Mouse (Mus musculus) limb, embryonic 13.5 days (tissue): ENCODE measurements at regions not wholly inside any gene's neighbourhood (a gene's known extent, or its start where the extent isn't known, plus 50 kb on each side); places are given as distances from the start of the nearest gene placed in this dataset.
A peak's percentile ranks its signal among the peaks of the same experiment; 100 is the strongest.

Experiments used
- ATAC-seq: fragments of 200-750 bp; cut with Nextera tagmentation; 2 replicates; pipeline ENCODE4 v1.8.0; 2017; ENCODE audit warnings: low read depth, moderate number of reproducible peaks, moderate TSS enrichment; ENCODE audit not compliant: low FRiP score
- H3K27ac ChIP-seq: fragments of 300-500 bp; sonication (generic); 2 replicates; pipeline ENCODE4 v1.5.1; 2015; ENCODE audit warnings: inconsistent platforms, mild to moderate bottlenecking, moderate library complexity
- H3K27me3 ChIP-seq: fragments of 300-500 bp; sonication (generic); 2 replicates; pipeline ENCODE4 v1.6.1; 2015; ENCODE audit warnings: mild to moderate bottlenecking, inconsistent platforms
- H3K36me3 ChIP-seq: fragments of 300-500 bp; sonication (generic); 2 replicates; pipeline ENCODE4 v1.6.1; 2015; ENCODE audit warnings: inconsistent platforms, mild to moderate bottlenecking, moderate library complexity
- H3K4me1 ChIP-seq: fragments of 300-500 bp; sonication (generic); 2 replicates; pipeline ENCODE4 v1.6.1; 2015; ENCODE audit warnings: inconsistent platforms
- H3K4me2 ChIP-seq: fragments of 300-500 bp; sonication (generic); replicated peaks from 2 replicates; pipeline ENCODE4 v1.6.1; 2015; ENCODE audit warnings: inconsistent platforms, mild to moderate bottlenecking, moderate library complexity
- H3K4me3 ChIP-seq: fragments of 300-500 bp; sonication (generic); 2 replicates; pipeline ENCODE4 v1.5.1; 2015; ENCODE audit warnings: moderate library complexity, mild to moderate bottlenecking, inconsistent platforms
- H3K9ac ChIP-seq: fragments of 300-500 bp; sonication (generic); 2 replicates; pipeline ENCODE4 v1.6.1; 2015; ENCODE audit warnings: mild to moderate bottlenecking, inconsistent platforms
- H3K9me3 ChIP-seq: fragments of 300-500 bp; sonication (generic); 2 replicates; pipeline ENCODE4 v1.6.1; 2016; ENCODE audit warnings: inconsistent platforms
- WGBS: fragments of 180-500 bp; shearing (Covaris S2); methylation state at CpG from one replicate; pipeline ENCODE4 v1.1.7; 2015; 5-methylcytosine and 5-hydroxymethylcytosine counted together

- WGBS, result 64% methylated on average over 3 of the region's 3 CpGs
- no peaks in the 10 kb centered on the region for H3K9me3 ChIP-seq
Observed at GRCm38 (mm10) chr11:48526316-48526715, 273.8 kb upstream of the Rack1 start.

DNA sequence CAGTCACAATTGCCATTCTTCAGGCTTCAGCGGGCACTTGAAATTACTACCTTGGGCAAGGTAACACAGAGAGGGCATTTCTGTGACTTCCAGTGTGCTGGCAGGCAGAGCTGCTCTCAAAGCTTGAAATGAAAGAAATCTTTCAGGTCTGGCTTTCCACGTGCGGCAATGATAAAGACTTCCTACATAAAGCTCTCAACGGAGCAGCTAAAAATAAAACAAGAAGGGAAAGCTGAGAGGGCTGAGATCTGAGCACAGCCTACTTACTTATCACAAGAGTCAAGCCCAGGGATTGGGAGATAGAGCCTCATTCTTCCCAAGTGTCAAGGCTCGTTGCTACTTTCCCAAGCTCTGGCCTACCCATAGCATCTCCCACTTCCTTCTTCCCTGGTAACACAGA, 274.6 kb upstream of the Rack1 start:
- Histone ChIP-seq H3K27ac (no peak overlapping the region), H3K9me3 (no peaks in the 10 kb centered on the region), H3K27me3 (no peaks in the 10 kb centered on the region), H3K4me2 (no peak overlapping the region), H3K4me3 (no peak overlapping the region), H3K36me3 (no peaks in the 10 kb centered on the region), H3K9ac (no peak overlapping the region), H3K4me1 (no peaks in the 10 kb centered on the region)
- no peak for ATAC-seq
- WGBS, result 79% methylated on average over 5 of the region's 5 CpGs

More at GRCm38 (mm10) chr11:48526316-48526715, 273.8 kb upstream of the Rack1 start:
- Histone ChIP-seq H3K27ac (no peak overlapping the region), H3K4me3 (no peak overlapping the region), H3K4me2 (no peak overlapping the region), H3K9ac (no peak overlapping the region), H3K27me3 (no peaks in the 10 kb centered on the region), H3K4me1 (no peaks in the 10 kb centered on the region), H3K36me3 (no peaks in the 10 kb centered on the region)
- no peak for ATAC-seq

DNA sequence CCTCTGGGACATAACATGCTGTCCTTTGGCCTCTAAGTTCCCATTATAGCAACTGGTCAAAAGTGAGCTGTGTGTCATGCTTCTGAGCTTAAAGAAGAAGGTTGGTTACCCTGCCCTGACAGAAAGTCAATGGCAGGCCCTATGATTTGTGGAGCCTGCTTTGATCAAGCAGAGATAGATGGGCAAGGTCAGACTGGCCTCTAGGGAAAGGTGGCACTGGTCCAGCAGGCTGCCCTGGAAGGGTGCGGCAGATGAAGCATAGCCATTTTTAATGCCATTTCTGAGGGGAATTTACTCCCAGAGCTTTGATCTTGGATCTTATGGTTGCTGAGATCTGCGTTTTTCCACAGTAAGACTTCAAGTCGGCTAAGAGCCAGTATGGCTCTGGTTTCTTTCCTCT, 293.2 kb upstream of the Rack1 start:
- H3K4me1 ChIP-seq, result no peaks in the 10 kb centered on the region
- no peaks in the 10 kb centered on the region for H3K27me3 ChIP-seq
- 65% methylated on average over 3 of the region's 3 CpGs for WGBS
- H3K36me3 ChIP-seq, result no peaks in the 10 kb centered on the region
- no peak overlapping the region for H3K9ac ChIP-seq
- no peak for ATAC-seq
- H3K27ac ChIP-seq, result no peak overlapping the region
- no peak overlapping the region for H3K4me3 ChIP-seq
- no peak overlapping the region for H3K4me2 ChIP-seq
- no peaks in the 10 kb centered on the region for H3K9me3 ChIP-seq

GRCm38 (mm10) chr11:48502011-48502806, 297.9 kb upstream of the Rack1 start:
- Histone ChIP-seq H3K4me1 (no peaks in the 10 kb centered on the region), H3K9ac (no peak overlapping the region), H3K4me2 (no peak overlapping the region), H3K27ac (no peak overlapping the region), H3K9me3 (no peaks in the 10 kb centered on the region), H3K4me3 (no peak overlapping the region), H3K27me3 (no peaks in the 10 kb centered on the region), H3K36me3 (no peaks in the 10 kb centered on the region)
- ATAC-seq, result no peak
- WGBS, result 67% methylated on average over 10 of the region's 10 CpGs

- H3K4me1 ChIP-seq, result no peaks in the 10 kb centered on the region
- H3K27me3 ChIP-seq, result no peaks in the 10 kb centered on the region
- H3K27ac ChIP-seq, result no peak overlapping the region
- H3K36me3 ChIP-seq, result no peaks in the 10 kb centered on the region
- no peak for ATAC-seq
- H3K4me2 ChIP-seq, result no peak overlapping the region
- no peak overlapping the region for H3K4me3 ChIP-seq
- no peak overlapping the region for H3K9ac ChIP-seq
- no peaks in the 10 kb centered on the region for H3K9me3 ChIP-seq
- WGBS, result 83% methylated on average over 1 of the region's 1 CpGs
Observed at GRCm38 (mm10) chr11:48499057-48499456, 301.1 kb upstream of the Rack1 start.

DNA sequence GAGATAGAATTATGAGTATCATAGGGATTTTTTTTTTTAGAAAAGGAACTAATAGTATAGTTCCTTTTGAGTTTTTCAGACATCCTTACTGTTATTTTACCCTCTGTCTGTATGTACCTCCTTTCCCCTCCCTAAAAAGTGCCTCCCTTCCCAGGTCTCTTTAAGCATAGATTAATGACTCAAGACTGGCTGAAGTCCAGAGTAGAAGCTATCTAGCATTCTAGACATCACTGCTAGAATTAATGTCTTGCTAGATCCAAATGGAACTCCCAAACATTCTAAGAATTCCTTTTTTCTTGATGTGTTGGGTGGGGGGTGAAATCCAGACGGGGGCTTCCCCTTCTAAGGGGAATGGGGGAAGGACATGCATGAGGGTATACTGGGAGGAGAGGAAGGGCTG, 311.8 kb upstream of the Rack1 start:
- 62% methylated on average over 1 of the region's 1 CpGs for WGBS
- no peak overlapping the region for H3K27ac ChIP-seq
- H3K4me3 ChIP-seq, result no peak overlapping the region
- no peak for ATAC-seq
- H3K9ac ChIP-seq, result no peak overlapping the region
- no peaks in the 10 kb centered on the region for H3K4me1 ChIP-seq
- H3K27me3 ChIP-seq, result no peaks in the 10 kb centered on the region
- H3K9me3 ChIP-seq, result no peaks in the 10 kb centered on the region
- H3K4me2 ChIP-seq, result no peak overlapping the region
- H3K36me3 ChIP-seq, result no peaks in the 10 kb centered on the region

GRCm38 (mm10) chr11:48464036-48464435, 336.1 kb upstream of the Rack1 start:
- no peaks in the 10 kb centered on the region for H3K27me3 ChIP-seq
- H3K4me2 ChIP-seq, result no peak overlapping the region
- 31% methylated on average over 4 of the region's 4 CpGs for WGBS
- peak; percentile 48; the same call in 1 of the 2 replicates for ATAC-seq
- H3K9me3 ChIP-seq, result no peaks in the 10 kb centered on the region
- peaks cover 5% of the 10 kb centered on the region; the same call in 1 of the 2 replicates for H3K4me1 ChIP-seq
- H3K27ac ChIP-seq, result no peak overlapping the region; the same call in 1 of the 2 replicates
- no peak overlapping the region for H3K4me3 ChIP-seq
- H3K9ac ChIP-seq, result no peak overlapping the region; the same call in 1 of the 2 replicates
- no peaks in the 10 kb centered on the region for H3K36me3 ChIP-seq

GRCm38 (mm10) chr11:48449883-48450282, 350.2 kb upstream of the Rack1 start:
- Histone ChIP-seq H3K4me2 (no peak overlapping the region), H3K4me3 (no peak overlapping the region), H3K36me3 (no peaks in the 10 kb centered on the region), H3K9me3 (no peaks in the 10 kb centered on the region), H3K9ac (no peak overlapping the region), H3K27ac (no peak overlapping the region), H3K27me3 (no peaks in the 10 kb centered on the region), H3K4me1 (no peaks in the 10 kb centered on the region)
- ATAC-seq, result no peak
- WGBS, result 87% methylated on average over 1 of the region's 1 CpGs

DNA sequence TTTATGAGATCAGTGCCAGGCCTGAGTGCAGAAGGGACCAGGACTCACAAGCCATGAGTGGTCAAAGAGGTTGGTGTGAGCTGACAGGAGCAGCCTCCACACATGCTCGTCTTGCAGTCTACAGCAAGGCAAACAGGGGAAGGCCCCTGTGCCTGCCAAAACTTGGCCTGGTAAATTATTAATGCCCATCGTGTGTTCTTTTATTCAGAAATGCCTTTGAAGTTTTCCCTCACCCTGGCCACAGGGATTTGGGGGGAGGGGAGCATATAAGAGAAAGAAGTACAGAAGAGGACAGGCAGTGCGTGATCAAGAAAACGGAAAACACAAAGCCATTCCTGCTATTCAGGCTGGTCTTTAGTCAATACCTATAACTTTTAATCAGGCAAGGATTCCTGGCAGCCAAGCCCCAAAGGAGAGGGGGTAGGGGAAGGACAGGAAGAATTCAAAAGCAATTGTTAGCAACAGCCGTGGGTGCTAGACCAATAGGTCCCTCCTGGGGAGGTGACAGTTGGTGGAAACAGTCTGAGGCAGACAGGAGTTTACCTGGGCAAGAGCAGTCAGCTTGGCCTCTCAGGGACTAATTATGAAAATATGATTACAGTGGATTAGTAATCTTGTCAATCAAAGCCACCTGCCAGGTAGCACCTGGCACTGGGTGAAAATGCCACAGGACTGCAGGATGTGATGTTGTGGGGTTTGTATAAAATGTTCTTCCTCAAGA, 357.4 kb upstream of the Rack1 start:
- H3K4me3 ChIP-seq, result no peak overlapping the region
- no peaks in the 10 kb centered on the region for H3K9me3 ChIP-seq
- H3K27ac ChIP-seq, result no peak overlapping the region
- no peaks in the 10 kb centered on the region for H3K36me3 ChIP-seq
- no peak for ATAC-seq
- no peaks in the 10 kb centered on the region for H3K27me3 ChIP-seq
- WGBS, result 51% methylated on average over 5 of the region's 5 CpGs
- H3K4me1 ChIP-seq, result no peaks in the 10 kb centered on the region
- no peak overlapping the region for H3K9ac ChIP-seq
- H3K4me2 ChIP-seq, result no peak overlapping the region

GRCm38 (mm10) chr11:48436712-48437111, 363.4 kb upstream of the Rack1 start:
- H3K36me3 ChIP-seq, result no peaks in the 10 kb centered on the region
- WGBS, result 87% methylated on average over 3 of the region's 3 CpGs

GRCm38 (mm10) chr11:48431316-48431715, 368.8 kb upstream of the Rack1 start:
- Histone ChIP-seq H3K27ac (no peak overlapping the region), H3K27me3 (no peaks in the 10 kb centered on the region), H3K36me3 (no peaks in the 10 kb centered on the region), H3K4me3 (no peak overlapping the region), H3K9me3 (no peaks in the 10 kb centered on the region), H3K9ac (no peak overlapping the region), H3K4me2 (no peak overlapping the region), H3K4me1 (peaks cover 17% of the 10 kb centered on the region; the same call in 1 of the 2 replicates)
- no peak for ATAC-seq

More at GRCm38 (mm10) chr11:48436712-48437111, 363.4 kb upstream of the Rack1 start:
- Histone ChIP-seq H3K27ac (no peak overlapping the region), H3K9me3 (no peaks in the 10 kb centered on the region), H3K9ac (no peak overlapping the region), H3K4me2 (no peak overlapping the region), H3K27me3 (no peaks in the 10 kb centered on the region), H3K4me3 (no peak overlapping the region), H3K4me1 (0 out of 2 replicates have a peak, but pooled peaks cover 5% of the 10 kb centered on the region)
- ATAC-seq, result no peak

GRCm38 (mm10) chr11:48427423-48427822, 372.7 kb upstream of the Rack1 start:
- Histone ChIP-seq H3K4me1 (peaks cover 12% of the 10 kb centered on the region; the same call in 1 of the 2 replicates), H3K27ac (no peak overlapping the region), H3K27me3 (no peaks in the 10 kb centered on the region), H3K4me2 (no peak overlapping the region), H3K9me3 (no peaks in the 10 kb centered on the region), H3K4me3 (no peak overlapping the region), H3K9ac (no peak overlapping the region), H3K36me3 (no peaks in the 10 kb centered on the region)
- ATAC-seq, result peak; percentile 5; the same call in 1 of the 2 replicates
- 36% methylated on average over 2 of the region's 2 CpGs for WGBS
